Mouse (Mus musculus) gastrocnemius, adult 18-20 months (tissue): ENCODE measurements around the gene Lrrc32. TPM values are rescaled to one million over a fixed set of nuclear protein-coding genes. Genes with fewer than 3 reads are reported as not detected.

Experiments used
- DNase-seq: peaks from one replicate; pipeline ENCODE4 v3.0.0; 2021; ENCODE audit warnings: low spot score
- total RNA-seq, 2 experiments: library from RNA; stranded (reverse); gene quantifications; 2 replicates each; pipeline ENCODE4 v1.2.3; 2021

The Lrrc32 gene
- total RNA-seq, 2 experiments from 2014 or later: 2.6 to 8.1 TPM

GRCm38 (mm10) chr7:98543853-98544370, 54.8 kb downstream of the Lrrc32 start:
- DNase-seq: no peak

GRCm38 (mm10) chr7:98544556-98544955, 55.5 kb downstream of the Lrrc32 start:
- no peak for DNase-seq

- no peak for DNase-seq
Measured at GRCm38 (mm10) chr7:98548839-98549238, 59.8 kb downstream of the Lrrc32 start.

GRCm38 (mm10) chr7:98550596-98550995, 61.5 kb downstream of the Lrrc32 start:
- no peak for DNase-seq

DNA sequence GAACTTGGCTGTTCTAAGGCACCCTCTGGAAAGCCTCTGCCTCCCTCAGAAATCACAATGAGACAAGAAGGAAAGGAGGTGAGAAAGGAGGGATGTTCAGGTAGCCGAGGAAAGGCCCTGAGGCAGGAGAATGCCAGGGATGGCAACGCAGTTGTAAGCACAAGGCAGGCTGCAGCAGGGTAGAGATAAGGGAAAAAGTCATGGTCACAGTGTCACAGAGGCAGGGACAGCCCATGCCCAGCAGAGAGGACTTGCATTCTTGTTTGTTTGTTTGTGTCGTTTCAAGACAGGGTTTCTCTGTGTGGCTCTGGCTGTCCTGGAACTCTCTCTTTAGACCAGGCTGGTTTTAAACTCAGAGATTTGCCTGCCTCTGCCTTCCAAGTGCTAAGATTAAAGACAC, 62.0 kb downstream of the Lrrc32 start:
- DNase-seq: no peak

Other genes with a start within 250 kb of the Lrrc32 start
- 1 to 10 TPM; 3.6 to 4.1 TPM for gene Acer3, start 168.1 kb upstream of the Lrrc32 start, total RNA-seq
- gene Tsku, start 128.0 kb upstream of the Lrrc32 start, total RNA-seq: 1 to 10 TPM; 1.1 to 1.7 TPM
- under 1 TPM in 1 of 2 experiments, not detected in 1; 0.19 TPM for gene Gucy2d, start 48.9 kb upstream of the Lrrc32 start, total RNA-seq
- 10 to 100 TPM; 14.2 to 18.5 TPM for gene Emsy, start 167.5 kb downstream of the Lrrc32 start, total RNA-seq
- 100 to 1,000 TPM; 125 to 134 TPM for gene Thap12, start 213.8 kb downstream of the Lrrc32 start, total RNA-seq